In the genomic region with DNA sequence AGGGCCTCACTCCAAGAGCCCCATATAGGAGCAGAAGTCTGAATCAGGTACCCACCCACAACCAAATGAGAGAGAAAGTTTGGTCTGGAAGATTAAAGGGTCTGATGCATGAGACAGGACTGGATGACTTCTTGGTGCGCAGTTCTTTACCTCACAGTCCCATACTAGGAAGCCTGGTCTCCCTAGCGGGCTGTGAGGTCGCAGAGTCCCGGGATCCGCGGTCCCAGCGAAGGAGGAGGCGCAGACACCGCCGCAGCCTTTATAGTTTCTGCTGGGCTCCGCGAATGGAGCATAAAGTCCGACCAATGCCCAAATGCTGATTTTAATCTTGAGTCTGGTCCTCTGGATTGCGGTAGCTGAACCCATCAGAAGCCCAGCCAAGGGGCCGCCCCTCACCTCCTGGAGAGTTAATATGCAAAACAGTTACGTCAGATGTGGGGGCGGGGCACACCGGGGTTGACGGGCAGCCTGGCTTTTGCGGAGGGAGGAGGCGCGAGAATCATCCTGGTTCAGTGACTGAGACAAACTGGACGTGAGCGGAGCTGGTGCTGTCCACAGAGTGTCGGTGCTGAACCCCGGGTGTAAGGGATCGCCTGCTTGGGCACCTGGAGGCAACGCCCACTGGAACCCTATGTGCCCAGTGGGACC, we compare ENCODE assay signal across 8 mouse cellular contexts. TPM values are rescaled to one million over a fixed set of nuclear protein-coding genes. Genes with fewer than 3 reads are reported as not detected.
DNase-seq lines count a peak whose midpoint lies in the region; ATAC-seq and TF ChIP-seq lines count a peak whose summit lies in the region.
"Had no signal": no experiment of that assay in that cellular context is flagged by ENCODE, and none has a peak within 500 bp of the region (broad histone marks: within the 10 kb centered on the region; RNA-seq: fewer than 3 reads in every experiment).

Gene Fstl5, plus strand, starts transcription at position 211 of the 648 bp plus-strand sequence.

- peak within 1 kb of the TSS; percentile 67 for H3K4me2 ChIP-seq in forebrain, embryonic 15.5 days (replicated peaks)

- under 1% methylated on average over 28 of the region's 28 CpGs for WGBS in forebrain, embryonic 15.5 days
- 2% methylated on average over 28 of the region's 28 CpGs for WGBS in midbrain, embryonic 10.5 days
- WGBS in spleen, adult 2 months = 4% methylated on average over 28 of the region's 28 CpGs

- no peaks in the 10 kb centered on the region for H3K9me3 ChIP-seq in forebrain, embryonic 15.5 days
- H3K9me3 ChIP-seq in midbrain, embryonic 10.5 days (replicated peaks) = no peaks in the 10 kb centered on the region

- H3K4me1 ChIP-seq in forebrain, embryonic 15.5 days = peaks cover 19% of the 10 kb centered on the region; the same call in 1 of the 2 replicates
- H3K4me1 ChIP-seq in midbrain, embryonic 10.5 days = 0 out of 2 replicates have a peak, but pooled peaks cover 6% of the 10 kb centered on the region
- H3K4me1 ChIP-seq in spleen, adult 2 months (ENCODE audit: control insufficient read depth, insufficient read depth, insufficient read length) = no peaks in the 10 kb centered on the region; the same call in 1 of the 2 replicates

- intact Hi-C loops in left cerebral cortex, adult 2 months (cut with DNase I) = loop anchor here (5.0 to 10.0 kb wide), 2 partner anchors 488 to 771 kb away; no protein-coding TSS in a partner anchor

- TF ChIP-seq CTCF in left cerebral cortex, adult 2 months (IDR thresholded peaks at IDR 0.05) = no peak
- no peak for TF ChIP-seq CTCF in spleen, adult 2 months (IDR thresholded peaks at IDR 0.05; ENCODE audit: extremely low read depth, insufficient read depth, insufficient read length, insufficient replicate concordance)

- H3K27me3 ChIP-seq in forebrain, embryonic 15.5 days = no peaks in the 10 kb centered on the region
- no peaks in the 10 kb centered on the region for H3K27me3 ChIP-seq in midbrain, embryonic 10.5 days (ENCODE audit: low read depth, poor library complexity, severe bottlenecking)
- H3K27me3 ChIP-seq in spleen, adult 2 months (ENCODE audit: control insufficient read depth, insufficient read depth, low read length) = no peaks in the 10 kb centered on the region

- H3K9ac ChIP-seq in forebrain, embryonic 15.5 days (replicated peaks) = peak within 1 kb of the TSS; percentile 52

- H3K36me3 ChIP-seq in forebrain, embryonic 15.5 days = no peaks in the 10 kb centered on the region
- no peaks in the 10 kb centered on the region for H3K36me3 ChIP-seq in midbrain, embryonic 10.5 days
- H3K36me3 ChIP-seq in spleen, adult 2 months (ENCODE audit: control insufficient read depth, insufficient read depth, low read length) = no peaks in the 10 kb centered on the region

- peak; percentile 95 for DNase-seq in ZHBTc4 (ENCODE audit: low read depth, low spot score)
- peak; percentile 89 for DNase-seq in cerebellum, adult 11 months
- peak; percentile 26 for DNase-seq in induced T-regulatory cell, adult 2 months (ENCODE audit: low read depth)
- DNase-seq in left cerebral cortex, adult 2 months (ENCODE audit: extremely low spot score in 1 of 2, low spot score in 2 of 2) = peak; percentile 71 to 79
- peak; percentile 89 for DNase-seq in midbrain, embryonic 10.5 days (ENCODE audit: low spot score)
- peak; percentile 1 to 8 for DNase-seq in spleen, adult 2 months (ENCODE audit: low read depth in 1 of 2, low spot score in 2 of 2)

- ATAC-seq in forebrain, embryonic 15.5 days (replicated peaks) = peak; percentile 94

- no peak for TF ChIP-seq POLR2A in spleen, adult 2 months (IDR thresholded peaks at IDR 0.05; ENCODE audit: low read depth, low read length)

- H3K27ac ChIP-seq in forebrain, embryonic 15.5 days (replicated peaks) = peak within 1 kb of the TSS; percentile 7; the same call in 1 of the 2 replicates
- H3K27ac ChIP-seq in left cerebral cortex, adult 2 months = peak within 1 kb of the TSS; percentile 61
- peak within 1 kb of the TSS; percentile 68 for H3K27ac ChIP-seq in midbrain, embryonic 10.5 days (replicated peaks)
- H3K27ac ChIP-seq in spleen, adult 2 months (ENCODE audit: insufficient read depth, low read length) = no peak within 1 kb of the TSS

- peak within 1 kb of the TSS; percentile 50 for H3K4me3 ChIP-seq in forebrain, embryonic 15.5 days
- H3K4me3 ChIP-seq in left cerebral cortex, adult 2 months = peak within 1 kb of the TSS; percentile 62
- peak within 1 kb of the TSS; percentile 61 for H3K4me3 ChIP-seq in midbrain, embryonic 10.5 days
- H3K4me3 ChIP-seq in spleen, adult 2 months (ENCODE audit: extremely low read depth, insufficient read depth, insufficient read length) = no peak within 1 kb of the TSS

RNA-seq across cellular contexts. Expression of gene Fstl5, which starts in this region (rescaled TPM):
- polyA plus RNA-seq in forebrain, embryonic 15.5 days (2015; fragmentation: Nextera tagmentation; extraction: Ambion mirVana) = 32.7 and 34.6 TPM in 2 replicates
- 10 to 100 TPM; 17.9 to 19.2 TPM for total RNA-seq in left cerebral cortex, adult 2 months (2021)
- polyA plus RNA-seq in midbrain, embryonic 10.5 days (2016; fragmentation: Nextera tagmentation; extraction: Ambion mirVana) = 1.9 and 5.7 TPM in 2 replicates
- not detected in 2 replicates for polyA plus RNA-seq in spleen, adult 2 months (2012; rRNA removed)
- total RNA-seq: neutrophil, adult 5-6 weeks had no signal

Comparison
In these comparisons a context has a peak if more than half of its experiments do, and no peak if none do; other contexts are left out.
1. Peak in DNase-seq in spleen, adult 2 months; RNA of the gene not detected or under 1 TPM.
2. DNase-seq: peak in every context shown above with its lines; median percentile 95 in ZHBTc4; 89 in cerebellum, adult 11 months; 89 in midbrain, embryonic 10.5 days; 75 in left cerebral cortex, adult 2 months; 26 in induced T-regulatory cell, adult 2 months; 4 in spleen, adult 2 months.